In genomic region chr16:14252877-14253276, GRCm38 (mm10) we compare ENCODE assay signal across 20 mouse cellular contexts. TPM values are rescaled to one million over a fixed set of nuclear protein-coding genes. Genes with fewer than 3 reads are reported as not detected.
"Had no signal": no experiment of that assay in that cellular context is flagged by ENCODE, and none has a peak within 500 bp of the region (broad histone marks: within the 10 kb centered on the region; RNA-seq: fewer than 3 reads in every experiment).

No protein-coding gene starts in this region.

- H3K36me3 ChIP-seq: heart, embryonic 10.5 days; heart, embryonic 12.5 days; hindbrain, embryonic 10.5 days; hindbrain, embryonic 12.5 days; limb, embryonic 13.5 days; limb, embryonic 15.5 days; liver, embryonic 12.5 days had no signal

- H3K27me3 ChIP-seq: hindbrain, embryonic 12.5 days; limb, embryonic 13.5 days; limb, embryonic 15.5 days; liver, embryonic 12.5 days had no signal

- H3K4me3 ChIP-seq: heart, embryonic 10.5 days; heart, embryonic 12.5 days; hindbrain, embryonic 10.5 days; hindbrain, embryonic 12.5 days; limb, embryonic 13.5 days; limb, embryonic 15.5 days; liver, embryonic 12.5 days had no signal

- ATAC-seq: hindbrain, embryonic 16.5 days; inflammation-experienced regulatory T-cells, adult 6 months; liver, embryonic 12.5 days had no signal

- H3K4me2 ChIP-seq: heart, embryonic 12.5 days; hindbrain, embryonic 12.5 days; hindbrain, embryonic 14.5 days; limb, embryonic 13.5 days; limb, embryonic 15.5 days; liver, embryonic 12.5 days had no signal

- H3K9ac ChIP-seq: heart, embryonic 12.5 days; hindbrain, embryonic 12.5 days; hindbrain, embryonic 14.5 days; limb, embryonic 13.5 days; limb, embryonic 15.5 days; liver, embryonic 12.5 days; liver, embryonic 14.5 days had no signal

- H3K27ac ChIP-seq: heart, embryonic 10.5 days; hindbrain, embryonic 10.5 days; hindbrain, embryonic 12.5 days; hindbrain, embryonic 14.5 days; limb, embryonic 13.5 days; limb, embryonic 15.5 days; liver, embryonic 12.5 days; liver, embryonic 14.5 days had no signal

- DNase-seq: gastrocnemius, postnatal 14 days; gastrocnemius, postnatal 36 days; kidney, adult 11 months; kidney, adult 8-10 months; kidney, postnatal 14 days; kidney, postnatal 36 days; layer of hippocampus, postnatal 36 days; left cerebral cortex, postnatal 4 days had no signal

- H3K9me3 ChIP-seq: heart, embryonic 10.5 days; heart, embryonic 12.5 days; hindbrain, embryonic 10.5 days; hindbrain, embryonic 12.5 days; limb, embryonic 13.5 days; limb, embryonic 15.5 days; liver, embryonic 12.5 days had no signal

- H3K4me1 ChIP-seq: heart, embryonic 10.5 days; heart, embryonic 12.5 days; hindbrain, embryonic 10.5 days; hindbrain, embryonic 12.5 days; limb, embryonic 13.5 days; limb, embryonic 15.5 days; liver, embryonic 12.5 days had no signal

RNA-seq across cellular contexts. Expression of gene Myh11, which starts 38.3 kb away (rescaled TPM):
- total RNA-seq: granulocyte monocyte progenitor cell, adult 5-6 weeks had no signal
